Mouse (Mus musculus) cerebellum, adult 2 months (tissue): ENCODE results near the gene Smok3b.

Experiments
- CTCF ChIP-seq: fragments of 200-500 bp; IDR thresholded peaks from 2 replicates; pipeline ENCODE4 v1.5.1; 2011; ENCODE audit warnings: low read depth, mild to moderate bottlenecking, control low read depth, low read length, moderate library complexity, borderline replicate concordance; ENCODE audit not compliant: insufficient read depth
- POLR2A ChIP-seq: fragments of 200-500 bp; IDR thresholded peaks from 2 replicates; pipeline ENCODE4 v1.6.1; 2011; ENCODE audit warnings: low read length, control low read depth, borderline replicate concordance; ENCODE audit not compliant: insufficient read depth

GRCm38 (mm10) chr5:137973738-137974137 lies 47.5 kb upstream of the Smok3b start:
- TF ChIP-seq POLR2A (no peak), CTCF (peak; percentile 37; the same call in 1 of the 2 replicates)
